In genomic region chr5:110177021-110177420, GRCm38 (mm10) we compare ENCODE assay signal across 8 mouse cellular contexts. TPM values are rescaled to one million over a fixed set of nuclear protein-coding genes. Genes with fewer than 3 reads are reported as not detected.
DNase-seq lines count a peak whose midpoint lies in the region; ATAC-seq and TF ChIP-seq lines count a peak whose summit lies in the region.

No protein-coding gene starts in this region.

- peaks cover 20% of the 10 kb centered on the region for H3K4me1 ChIP-seq in heart, embryonic 15.5 days (replicated peaks)
- H3K4me1 ChIP-seq in MEL (ENCODE audit: control insufficient read depth in 1 of 2, insufficient read depth in 2 of 2, low read length in 2 of 2) = peaks cover 14 to 18% of the 10 kb centered on the region in 2 experiments
- H3K4me1 ChIP-seq in forebrain, embryonic 14.5 days (ENCODE audit: control insufficient read depth, insufficient read depth, low read length) = peaks cover 8% of the 10 kb centered on the region

- no peak for TF ChIP-seq POLR2A in MEL (IDR thresholded peaks at IDR 0.05; ENCODE audit: control insufficient read depth in 1 of 2, insufficient read depth in 1 of 2, low read depth in 1 of 2, low read length in 2 of 2, poor library complexity in 1 of 2)

- H3K27me3 ChIP-seq in heart, embryonic 15.5 days = no peaks in the 10 kb centered on the region
- no peaks in the 10 kb centered on the region for H3K27me3 ChIP-seq in MEL (ENCODE audit: control insufficient read depth in 1 of 2, insufficient read depth in 2 of 2, low read length in 2 of 2)
- H3K27me3 ChIP-seq in forebrain, embryonic 14.5 days (replicated peaks; ENCODE audit: control insufficient read depth, insufficient read depth, low read length) = no peaks in the 10 kb centered on the region

- no peak for DNase-seq in heart, adult 11 months
- DNase-seq in MEL (ENCODE audit: low read depth, low spot score) = peak; percentile 61
- DNase-seq in forebrain, embryonic 14.5 days (ENCODE audit: low spot score) = no peak
- peak; percentile 10 for DNase-seq in lung, postnatal 36 days
- DNase-seq in embryo, embryonic 9.5 days (ENCODE audit: extremely low spot score) = no peak
- DNase-seq in kidney, adult 18-20 months = no peak
- DNase-seq in gastrocnemius, postnatal 10 days = no peak

- TF ChIP-seq EP300 in MEL (IDR thresholded peaks at IDR 0.05; ENCODE audit: low read depth in 1 of 2, low read length in 2 of 2) = no peak

- H3K27ac ChIP-seq in heart, embryonic 15.5 days = peak overlapping the region; percentile 82
- peak overlapping the region; percentile 75 for H3K27ac ChIP-seq in MEL (ENCODE audit: control insufficient read depth, low read depth, low read length)
- peak overlapping the region; percentile 59; the same call in 1 of the 2 replicates for H3K27ac ChIP-seq in forebrain, embryonic 14.5 days (ENCODE audit: low read depth, low read length)

- H3K36me3 ChIP-seq in heart, embryonic 15.5 days = peaks cover 3% of the 10 kb centered on the region; the same call in 1 of the 2 replicates
- H3K36me3 ChIP-seq in MEL (ENCODE audit: control insufficient read depth in 1 of 2, insufficient read depth in 2 of 2, low read length in 2 of 2) = peaks cover 0 to 10% of the 10 kb centered on the region in 2 experiments; a peak in 2 of 4 replicates
- H3K36me3 ChIP-seq in forebrain, embryonic 14.5 days (ENCODE audit: control insufficient read depth, insufficient read depth, low read length) = peaks cover 10% of the 10 kb centered on the region

- TF ChIP-seq RAD21 in MEL (IDR thresholded peaks at IDR 0.05; ENCODE audit: low read depth, low read length) = no peak

- TF ChIP-seq CTCF in MEL (IDR thresholded peaks at IDR 0.05 in 2 of 3, conservative IDR thresholded peaks at IDR 0.05 in 1 of 3; ENCODE audit: control insufficient read depth in 1 of 3, insufficient read depth in 1 of 3, low read depth in 2 of 3, low read length in 3 of 3, poor library complexity in 1 of 3, severe bottlenecking in 1 of 3) = no peak

- H3K9me3 ChIP-seq in heart, embryonic 15.5 days (replicated peaks) = no peaks in the 10 kb centered on the region
- no peaks in the 10 kb centered on the region for H3K9me3 ChIP-seq in MEL (replicated peaks; ENCODE audit: insufficient read depth, low read length)
- H3K9me3 ChIP-seq in forebrain, embryonic 14.5 days (replicated peaks; ENCODE audit: control insufficient read depth, low read length) = no peaks in the 10 kb centered on the region

- peak overlapping the region; percentile 90 for H3K9ac ChIP-seq in heart, embryonic 15.5 days
- peak overlapping the region; percentile 79 for H3K9ac ChIP-seq in MEL (ENCODE audit: control insufficient read depth, low read depth, low read length, poor library complexity, severe bottlenecking)
- H3K9ac ChIP-seq in forebrain, embryonic 14.5 days (ENCODE audit: low read length) = peak overlapping the region; percentile 82

- peak overlapping the region; percentile 99 for H3K4me3 ChIP-seq in heart, embryonic 15.5 days
- peak overlapping the region; percentile 71 to 78 for H3K4me3 ChIP-seq in MEL (ENCODE audit: control insufficient read depth in 1 of 2, insufficient read depth in 1 of 2, low read depth in 2 of 2, low read length in 2 of 2)
- H3K4me3 ChIP-seq in forebrain, embryonic 14.5 days (ENCODE audit: low read depth, low read length) = peak overlapping the region; percentile 80

- H3K79me2 ChIP-seq in MEL (ENCODE audit: control insufficient read depth, insufficient read depth, low read length, poor library complexity) = peaks cover 14% of the 10 kb centered on the region

- ATAC-seq in heart, embryonic 15.5 days (replicated peaks; ENCODE audit: insufficient number of reproducible peaks, insufficient read depth, low FRiP score, low read depth) = no peak; the same call in 1 of the 2 replicates
- ATAC-seq in forebrain, embryonic 14.5 days = no peak; the same call in 1 of the 2 replicates

- H3K4me2 ChIP-seq in heart, embryonic 15.5 days = peak overlapping the region; percentile 81
- H3K4me2 ChIP-seq in forebrain, embryonic 14.5 days (ENCODE audit: low read length) = peak overlapping the region; percentile 84

- 2% methylated on average over 19 of the region's 19 CpGs for WGBS in heart, embryonic 15.5 days
- WGBS in forebrain, embryonic 14.5 days = 4% methylated on average over 19 of the region's 19 CpGs

TF ChIP-seq in MEL, 35 proteins besides CTCF, POLR2A, EP300 and RAD21:
- TF ChIP-seq POLR2AphosphoS5 (IDR thresholded peaks at IDR 0.05; ENCODE audit: borderline replicate concordance, low read depth, low read length) (no peak), E2F4 (IDR thresholded peaks at IDR 0.05; ENCODE audit: borderline replicate concordance, low read depth, low read length) (no peak), NRF1 (IDR thresholded peaks at IDR 0.05; ENCODE audit: insufficient read depth, low read depth, low read length, poor library complexity, severe bottlenecking) (no peak), UBTF (IDR thresholded peaks at IDR 0.05; ENCODE audit: borderline replicate concordance, insufficient read depth, low read depth, low read length) (no peak), GABPA (IDR thresholded peaks at IDR 0.05; ENCODE audit: low read depth, low read length) (no peak), MAFK (IDR thresholded peaks at IDR 0.05; ENCODE audit: borderline replicate concordance, low read depth, low read length) (no peak), ZMIZ1 (IDR thresholded peaks at IDR 0.05; ENCODE audit: low read depth, low read length) (no peak), BHLHE40 (IDR thresholded peaks at IDR 0.05; ENCODE audit: borderline replicate concordance, low read depth, low read length) (no peak), TCF12 (IDR thresholded peaks at IDR 0.05; ENCODE audit: low read depth, low read length) (no peak; the same call in 1 of the 2 replicates), JUND (IDR thresholded peaks at IDR 0.05; ENCODE audit: low read depth, low read length) (no peak), MAX (IDR thresholded peaks at IDR 0.05; ENCODE audit: low read length) (no peak), SMC3 (IDR thresholded peaks at IDR 0.05; ENCODE audit: low read depth, low read length) (no peak), MYB (IDR thresholded peaks at IDR 0.05; ENCODE audit: low read depth, low read length) (no peak), KAT2A (conservative IDR thresholded peaks at IDR 0.05; ENCODE audit: low read depth, low read length) (no peak), ETS1 (IDR thresholded peaks at IDR 0.05; ENCODE audit: low read depth, low read length) (no peak), TAL1 (IDR thresholded peaks at IDR 0.05; ENCODE audit: low read length) (no peak), USF1 (IDR thresholded peaks at IDR 0.05; ENCODE audit: low read depth, low read length) (no peak), GATA1 (IDR thresholded peaks at IDR 0.05; ENCODE audit: low read depth, low read length) (no peak), RCOR1 (IDR thresholded peaks at IDR 0.05; ENCODE audit: low read depth, low read length) (no peak), MEF2A (IDR thresholded peaks at IDR 0.05; ENCODE audit: extremely low read depth, insufficient replicate concordance, low read depth, low read length, poor library complexity, severe bottlenecking) (no peak)

RNA-seq across cellular contexts. Expression of gene Golga3, which starts 0.5 kb away (rescaled TPM):
- polyA plus RNA-seq in heart, embryonic 15.5 days (2015; fragmentation: Nextera tagmentation; extraction: Ambion mirVana) = 13.4 and 18.6 TPM in 2 replicates
- 16.3 and 17.4 TPM in 2 replicates for total RNA-seq in MEL (2012; rRNA removed)
- 10 to 100 TPM; 21.7 to 80.3 TPM for polyA plus RNA-seq in MEL (2012; ENCODE audit: insufficient read depth in 1 of 2, insufficient read length in 2 of 2, low read depth in 1 of 2, low replicate concordance in 2 of 2, missing spikeins in 1 of 2)
- polyA plus RNA-seq in forebrain, embryonic 14.5 days (2014; fragmentation: Nextera tagmentation; extraction: Ambion mirVana) = 20.0 and 29.1 TPM in 2 replicates
- total RNA-seq in gastrocnemius, postnatal 10 days (2021) = 10 to 100 TPM; 38.7 to 39.5 TPM

RNA-seq across cellular contexts. Expression of gene Chfr, which starts 41.4 kb away (rescaled TPM):
- 25.9 and 30.2 TPM in 2 replicates for polyA plus RNA-seq in heart, embryonic 15.5 days (2015; fragmentation: Nextera tagmentation; extraction: Ambion mirVana)
- 44.7 and 50.4 TPM in 2 replicates for total RNA-seq in MEL (2012; rRNA removed)
- polyA plus RNA-seq in MEL (2012; ENCODE audit: insufficient read depth in 1 of 2, insufficient read length in 2 of 2, low read depth in 1 of 2, low replicate concordance in 2 of 2, missing spikeins in 1 of 2) = 10 to 100 TPM in 1 of 2 experiments, not detected in 1; 63.9 TPM
- 82.1 and 82.9 TPM in 2 replicates for polyA plus RNA-seq in forebrain, embryonic 14.5 days (2014; fragmentation: Nextera tagmentation; extraction: Ambion mirVana)
- total RNA-seq in gastrocnemius, postnatal 10 days (2021) = 10 to 100 TPM; 14.9 to 21.0 TPM

RNA-seq across cellular contexts. Expression of gene Ankle2, which starts 53.8 kb away (rescaled TPM):
- 16.8 and 19.9 TPM in 2 replicates for polyA plus RNA-seq in heart, embryonic 15.5 days (2015; fragmentation: Nextera tagmentation; extraction: Ambion mirVana)
- 31.7 and 37.9 TPM in 2 replicates for total RNA-seq in MEL (2012; rRNA removed)
- polyA plus RNA-seq in MEL (2012; ENCODE audit: insufficient read depth in 1 of 2, insufficient read length in 2 of 2, low read depth in 1 of 2, low replicate concordance in 2 of 2, missing spikeins in 1 of 2) = 100 to 1,000 TPM in 1 of 2 experiments, 10 to 100 TPM in 1; 29.5 to 270 TPM
- 21.9 and 32.5 TPM in 2 replicates for polyA plus RNA-seq in forebrain, embryonic 14.5 days (2014; fragmentation: Nextera tagmentation; extraction: Ambion mirVana)
- total RNA-seq in gastrocnemius, postnatal 10 days (2021) = 10 to 100 TPM; 23.4 to 28.1 TPM

Comparison
In these comparisons a context has a peak if more than half of its experiments do, and no peak if none do; other contexts are left out.
1. DNase-seq: peak in MEL (single experiment) and lung, postnatal 36 days (single experiment); none in heart, adult 11 months (single experiment), forebrain, embryonic 14.5 days (single experiment), embryo, embryonic 9.5 days (single experiment), kidney, adult 18-20 months (single experiment) and gastrocnemius, postnatal 10 days (single experiment).
2. Peak in every context shown above with its lines, with median percentiles within 50 percentile points of each other: H3K27ac ChIP-seq, H3K4me3 ChIP-seq and H3K9ac ChIP-seq.